Mouse (Mus musculus) cerebral cortex, adult 2 months (tissue): ENCODE results near the gene Otub2.

Experiments
- WGBS: fragments of 180-500 bp; shearing (Covaris S2); methylation state at CpG from one replicate; pipeline ENCODE4 v1.1.7; 2018; 5-methylcytosine and 5-hydroxymethylcytosine counted together

The Otub2 gene

DNA sequence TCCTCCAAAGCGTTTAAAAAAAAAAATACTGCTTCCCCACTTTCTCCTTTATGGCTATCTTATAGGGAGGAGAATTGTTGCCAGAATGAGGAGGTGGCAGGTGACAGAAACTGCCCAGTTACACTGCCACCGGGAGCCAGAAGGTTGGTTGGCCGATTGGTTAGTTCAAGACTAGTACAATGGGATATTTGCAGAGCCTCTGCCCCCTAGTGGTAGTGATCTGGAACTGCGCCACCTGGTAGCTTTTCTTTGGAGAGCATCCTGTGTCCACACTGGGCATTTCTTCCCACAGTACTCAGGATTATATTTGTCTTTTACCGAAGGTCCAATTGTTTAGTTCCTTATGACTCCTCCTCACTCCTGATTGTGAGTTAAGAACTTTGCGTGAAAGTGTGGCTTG lies 16.8 kb upstream of the Otub2 start:
- WGBS: 27% methylated on average over 6 of the region's 6 CpGs

- WGBS: 78% methylated on average over 8 of the region's 8 CpGs
Observed at GRCm38 (mm10) chr12:103373530-103374236, 14.8 kb upstream of the Otub2 start.

GRCm38 (mm10) chr12:103376124-103376523 lies 12.4 kb upstream of the Otub2 start:
- WGBS: 27% methylated on average over 5 of the region's 5 CpGs

GRCm38 (mm10) chr12:103376774-103377173 lies 11.7 kb upstream of the Otub2 start:
- 16% methylated on average over 4 of the region's 4 CpGs for WGBS

- 51% methylated on average over 4 of the region's 4 CpGs for WGBS
Observed at GRCm38 (mm10) chr12:103380226-103380625, 8.3 kb upstream of the Otub2 start.

GRCm38 (mm10) chr12:103389348-103389727 lies 856 bp downstream of the Otub2 start:
- 60% methylated on average over 2 of the region's 2 CpGs for WGBS

DNA sequence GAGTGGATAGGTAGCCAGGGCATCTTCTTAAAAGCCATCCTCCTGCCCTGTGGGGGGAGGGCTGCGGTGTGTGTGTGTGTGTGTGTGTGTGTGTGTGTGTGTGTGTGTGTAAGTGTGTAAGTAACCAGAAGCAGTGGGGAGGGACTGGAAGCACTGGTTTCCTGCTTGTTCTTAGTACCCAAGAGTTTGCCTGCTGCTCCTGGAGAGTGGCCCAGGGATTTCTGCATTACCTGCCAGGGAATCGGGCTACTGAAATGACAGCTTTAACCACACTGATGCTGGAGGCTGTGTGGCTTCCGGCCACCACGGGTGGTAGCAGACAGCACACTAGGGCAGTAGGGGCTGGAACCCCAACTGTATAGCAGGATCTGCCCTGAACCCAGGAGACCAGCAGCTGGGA lies 1.5 kb downstream of the Otub2 start:
- WGBS: 44% methylated on average over 4 of the region's 4 CpGs

GRCm38 (mm10) chr12:103391098-103391497 lies 2.6 kb downstream of the Otub2 start:
- 50% methylated on average over 7 of the region's 7 CpGs for WGBS

DNA sequence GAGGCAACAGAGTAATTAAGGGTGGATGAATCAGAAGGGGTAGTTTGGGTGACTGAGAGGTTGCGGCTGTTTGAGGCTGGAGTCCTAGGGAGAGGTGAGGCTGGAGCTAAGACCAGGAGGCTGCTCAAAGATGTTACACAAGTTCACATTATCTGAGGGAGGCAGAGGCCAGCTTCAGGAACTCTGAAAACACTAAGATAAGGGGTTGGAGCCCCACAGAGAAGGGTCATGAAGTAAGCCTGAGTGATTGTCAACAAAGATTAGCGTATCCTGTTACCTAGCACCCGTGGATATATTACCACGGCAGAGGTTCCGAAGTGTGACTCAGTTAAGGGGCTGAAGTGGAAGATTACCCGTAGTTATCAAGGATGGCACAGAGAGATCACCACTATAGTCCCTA lies 5.0 kb downstream of the Otub2 start:
- WGBS: 80% methylated on average over 6 of the region's 6 CpGs

- WGBS: 74% methylated on average over 12 of the region's 12 CpGs
Observed at GRCm38 (mm10) chr12:103395486-103396275, 7.2 kb downstream of the Otub2 start.

GRCm38 (mm10) chr12:103396751-103397150 lies 8.3 kb downstream of the Otub2 start:
- 76% methylated on average over 7 of the region's 7 CpGs for WGBS

DNA sequence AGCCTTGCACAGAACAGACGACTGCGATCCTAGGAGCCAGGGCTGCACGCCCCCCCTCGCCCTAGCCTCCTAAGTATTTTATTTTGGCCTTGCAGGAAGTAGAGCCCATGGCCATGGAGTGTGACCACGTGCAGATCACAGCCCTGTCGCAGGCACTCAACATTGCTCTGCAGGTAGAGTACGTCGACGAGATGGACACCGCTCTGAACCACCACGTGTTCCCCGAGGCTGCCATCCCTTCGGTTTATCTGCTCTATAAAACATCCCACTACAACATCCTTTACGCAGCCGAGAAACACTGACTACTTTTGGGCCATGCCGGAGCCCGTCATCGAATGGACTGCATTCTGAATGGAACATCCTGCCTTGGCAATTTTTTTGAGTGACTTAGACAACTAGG lies 15.6 kb downstream of the Otub2 start:
- WGBS: 84% methylated on average over 18 of the region's 18 CpGs

- 68% methylated on average over 4 of the region's 4 CpGs for WGBS
Observed at GRCm38 (mm10) chr12:103407720-103408119, 19.2 kb downstream of the Otub2 start, which contains the start of gene 9330161L09Rik. TSS of gene 9330161L09Rik (minus strand) at chr12:103407820.

- 59% methylated on average over 10 of the region's 10 CpGs for WGBS
Observed at GRCm38 (mm10) chr12:103408144-103408543, 19.7 kb downstream of the Otub2 start.

DNA sequence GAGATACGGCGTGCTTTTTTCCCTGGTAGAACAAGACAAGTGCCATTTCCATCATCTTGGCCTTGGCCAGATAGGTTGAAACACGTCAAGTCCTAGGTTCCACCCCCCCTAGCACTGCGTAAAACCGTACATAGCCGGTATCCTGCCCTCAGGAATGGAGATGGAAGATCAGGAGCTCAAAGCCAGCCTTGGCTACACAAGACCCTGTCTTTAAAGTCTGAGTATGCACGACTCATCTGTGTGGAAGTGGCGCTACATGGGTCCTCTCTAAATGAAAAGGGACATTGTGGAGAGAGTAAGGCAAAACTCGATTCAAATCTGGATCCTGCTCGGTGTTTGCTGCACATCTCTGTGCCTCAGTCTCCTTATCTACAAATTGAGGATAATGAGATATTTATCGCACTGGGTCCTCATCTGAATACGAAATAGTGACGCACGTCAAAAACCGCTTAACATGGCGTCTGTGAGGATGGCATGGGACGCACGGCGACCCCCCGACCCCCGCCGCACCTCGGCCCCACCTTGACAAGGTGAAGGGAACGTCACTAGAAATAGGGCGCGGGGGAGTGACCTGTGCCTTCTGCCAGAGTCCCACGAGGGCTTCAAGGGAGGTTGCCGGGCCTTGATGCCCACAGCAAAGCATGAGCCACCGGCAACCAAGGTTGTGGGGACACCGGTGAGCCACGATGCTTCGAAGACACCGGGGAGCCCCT lies 36.7 kb downstream of the Otub2 start:
- WGBS: 5% methylated on average over 33 of the region's 33 CpGs

DNA sequence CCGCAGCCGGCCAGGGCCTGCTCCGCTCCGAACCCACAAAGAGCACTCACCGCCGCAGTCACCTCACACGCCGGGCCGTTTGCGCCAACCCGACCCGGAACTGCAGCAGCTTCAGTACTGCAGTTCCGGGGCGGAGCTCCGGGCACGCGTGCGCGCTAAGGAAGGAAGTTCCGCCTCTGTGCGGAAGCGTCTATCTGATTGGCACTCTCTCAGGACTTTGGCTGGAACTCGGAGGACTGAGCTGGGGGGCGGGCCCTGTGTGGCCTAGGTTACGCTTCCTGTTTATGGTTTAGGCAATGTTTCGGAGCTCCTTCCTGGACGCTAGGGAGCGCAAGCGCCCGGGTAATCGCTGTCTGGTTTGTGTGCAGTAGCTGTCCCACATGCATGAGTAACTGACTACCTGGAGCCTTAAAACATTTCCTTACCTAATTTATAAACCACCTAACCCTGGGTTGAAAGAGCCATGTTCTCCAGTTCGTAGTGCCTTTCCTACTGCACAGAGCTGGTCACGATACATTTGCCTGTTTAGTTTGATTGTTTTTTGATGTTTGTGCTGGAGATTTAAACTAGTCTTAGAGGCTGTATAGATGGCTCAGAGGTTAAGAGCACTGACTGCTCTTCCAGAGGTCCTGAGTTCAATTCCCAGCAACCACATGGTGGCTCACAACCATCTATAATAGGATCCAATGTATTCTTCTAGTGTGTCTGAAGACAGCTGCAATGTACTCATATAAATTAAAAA lies 37.4 kb downstream of the Otub2 start, which contains the start of gene Ddx24:
TSS of gene Ddx24 (minus strand) at position 102 of the 742 bp plus-strand sequence.
- 1% methylated on average over 33 of the region's 33 CpGs for WGBS

DNA sequence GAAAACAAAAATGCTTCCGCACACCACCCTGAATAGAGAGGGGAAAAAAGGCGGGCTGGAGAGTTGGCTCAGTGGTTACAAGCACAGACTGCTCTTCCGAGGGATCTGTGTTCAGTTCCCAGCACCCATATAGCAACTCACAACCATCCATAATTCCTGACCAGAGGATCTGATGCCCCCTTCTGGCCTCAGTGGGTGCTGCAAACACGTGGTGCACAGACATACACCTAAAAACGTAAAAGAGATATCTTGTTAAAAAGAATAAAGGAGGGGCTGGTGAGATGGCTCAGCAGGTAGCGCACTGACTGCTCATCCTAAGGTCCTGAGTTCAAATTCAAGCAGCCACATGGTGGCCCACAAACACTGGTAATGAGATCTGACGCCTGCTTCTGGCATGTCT lies 38.2 kb downstream of the Otub2 start:
- WGBS: 87% methylated on average over 7 of the region's 7 CpGs

- 77% methylated on average over 2 of the region's 2 CpGs for WGBS
Observed at GRCm38 (mm10) chr12:103433430-103433829, 44.9 kb downstream of the Otub2 start.

DNA sequence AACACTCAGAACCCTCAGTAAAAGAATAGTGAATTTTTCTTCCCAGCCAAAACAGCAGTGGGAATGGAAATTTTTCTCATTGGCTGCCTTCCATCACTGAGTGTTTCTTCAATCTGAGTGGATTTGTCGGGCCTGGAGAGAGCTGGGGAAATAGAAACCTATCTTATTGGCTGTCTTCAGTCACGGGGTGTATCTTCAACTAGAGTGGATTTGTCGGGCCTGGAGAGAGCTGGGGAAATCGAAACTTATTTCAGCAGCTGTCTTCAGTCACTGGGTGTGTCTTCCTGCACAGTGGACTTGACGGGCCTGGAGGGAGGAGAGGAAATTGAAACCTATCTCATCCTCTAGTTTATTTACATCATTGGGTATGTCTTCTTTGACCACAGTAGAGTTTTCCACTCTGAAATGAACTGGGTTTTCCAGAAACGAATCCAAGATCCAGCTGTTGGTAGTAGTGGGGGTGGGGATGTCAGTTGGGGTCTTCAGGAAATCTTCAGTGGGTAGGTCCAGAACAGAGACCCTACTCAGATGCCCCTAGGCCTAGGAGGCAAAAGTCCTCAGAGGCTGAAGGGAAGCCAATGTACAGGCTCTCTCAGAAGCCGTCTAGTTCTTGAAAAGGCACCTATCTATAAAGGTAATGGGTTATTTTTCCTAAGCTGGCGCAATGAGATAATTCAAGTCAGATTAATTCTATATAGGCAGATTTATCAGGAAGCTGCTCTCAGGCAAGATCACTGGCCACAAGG lies 45.7 kb downstream of the Otub2 start, which contains the start of gene Ifi27:
TSS of gene Ifi27 (plus strand) at position 226 of the 746 bp plus-strand sequence.
- WGBS: 48% methylated on average over 8 of the region's 8 CpGs

GRCm38 (mm10) chr12:103437601-103438000 lies 49.1 kb downstream of the Otub2 start:
- WGBS: 100% methylated on average over 1 of the region's 1 CpGs

DNA sequence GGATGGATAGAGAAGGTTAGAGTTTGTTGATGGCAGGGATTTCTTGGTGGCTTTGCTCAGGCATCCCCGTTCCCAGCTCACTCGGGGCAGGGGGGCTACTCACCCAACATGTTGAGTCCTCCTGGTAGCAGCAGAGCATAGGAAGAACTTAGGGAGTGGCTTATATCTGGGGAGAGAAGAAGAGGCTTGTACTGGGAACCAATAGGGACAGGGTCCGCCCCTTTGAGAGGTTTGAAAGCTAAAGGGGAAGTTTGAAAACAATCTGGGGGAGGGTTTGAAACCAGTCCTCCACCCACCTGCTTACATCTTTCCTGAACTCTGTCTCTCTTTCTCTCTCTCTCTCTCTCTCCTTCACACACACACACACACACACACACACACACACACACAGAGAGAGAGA lies 55.0 kb downstream of the Otub2 start, which contains the start of gene Ifi27l2a:
TSS of gene Ifi27l2a (minus strand) at position 157 of the 400 bp plus-strand sequence.
- WGBS: 60% methylated on average over 3 of the region's 3 CpGs
